Mouse (Mus musculus) bone marrow, adult 2 months (tissue): ENCODE measurements around the gene Gm49416.

ENCODE experiments used
- CTCF ChIP-seq: fragments of 200-500 bp; IDR thresholded peaks from 2 replicates; pipeline ENCODE4 v1.5.1; 2011; ENCODE audit warnings: low read length, control low read depth; ENCODE audit not compliant: control insufficient read depth, insufficient read depth
- POLR2A ChIP-seq: fragments of 200-500 bp; IDR thresholded peaks from 2 replicates; pipeline ENCODE4 v1.6.1; 2011; ENCODE audit warnings: low read depth, mild to moderate bottlenecking, control low read depth, low read length, borderline replicate concordance; ENCODE audit not compliant: control insufficient read depth

- TF ChIP-seq POLR2A = peak; percentile 91
- TF ChIP-seq CTCF = 0 out of 2 replicates have a peak, but pooled peaks have one; percentile 0
Measured at GRCm38 (mm10) chr19:8888511-8889385, at the start of gene Gm49416, which contains the start of gene 1810009A15Rik.
